Mouse (Mus musculus): ENCODE measurements at regions not wholly inside any gene's neighbourhood (a gene's known extent, or its start where the extent isn't known, plus 50 kb on each side); places are given as distances from the start of the nearest gene placed in this dataset.

DNA sequence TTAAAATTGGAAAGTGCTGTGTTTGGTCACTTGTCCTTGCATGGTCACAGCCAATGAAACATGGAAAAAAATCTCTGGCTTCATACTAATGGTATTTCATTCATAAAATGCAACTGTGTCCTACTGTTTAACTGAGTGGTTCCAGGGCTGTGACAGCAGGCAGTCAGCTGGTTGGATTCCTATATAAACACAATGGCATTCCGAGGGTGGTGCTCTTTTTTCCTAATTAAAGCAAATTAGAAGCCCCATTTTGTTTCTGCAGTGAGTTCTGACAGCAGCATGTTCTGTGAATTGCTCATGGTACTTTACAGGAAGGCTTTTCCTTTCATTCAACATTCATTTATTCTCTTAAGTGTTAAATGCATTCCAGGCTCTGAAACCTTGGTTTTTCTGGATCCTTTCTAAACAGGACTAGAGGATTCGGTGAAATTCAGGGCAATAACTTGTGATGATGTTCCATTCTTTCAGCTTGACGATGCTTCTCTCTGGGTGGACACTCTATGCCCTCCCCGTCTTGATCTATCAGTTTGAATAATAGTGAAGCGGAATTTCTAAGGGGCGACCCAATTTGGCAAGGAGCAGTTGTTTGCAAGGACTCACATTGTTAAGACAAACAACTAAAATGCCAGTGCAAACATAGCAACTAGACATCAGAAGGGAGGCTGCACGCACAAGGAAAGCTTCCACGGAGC, 167.8 kb upstream of the Kcnj16 start:
- Histone ChIP-seq H3K4me2 (replicated peaks; ENCODE audit: low read depth) (no peak overlapping the region), H3K4me1 (replicated peaks; ENCODE audit: control insufficient read depth, insufficient read depth) (no peaks in the 10 kb centered on the region), H3K9me3 (ENCODE audit: control insufficient read depth, low read length) (no peaks in the 10 kb centered on the region), H3K9ac (ENCODE audit: low read length) (no peak overlapping the region), H3K27ac (replicated peaks) (no peak overlapping the region), H3K36me3 (ENCODE audit: control insufficient read depth, insufficient read depth, low read length) (no peaks in the 10 kb centered on the region), H3K4me3 (ENCODE audit: low read depth, low read length) (no peak overlapping the region), H3K27me3 (ENCODE audit: control insufficient read depth, insufficient read depth, low read length) (no peaks in the 10 kb centered on the region)
- no peak for DNase-seq (ENCODE audit: low spot score)
- 47% methylated on average over 8 of the region's 8 CpGs for WGBS
- no peak for ATAC-seq (ENCODE audit: low FRiP score, low TSS enrichment)
- no peak for TF ChIP-seq CTCF (IDR thresholded peaks at IDR 0.05; ENCODE audit: low read depth)
- no peak for TF ChIP-seq EP300 (optimal IDR thresholded peaks at IDR 0.05)

DNA sequence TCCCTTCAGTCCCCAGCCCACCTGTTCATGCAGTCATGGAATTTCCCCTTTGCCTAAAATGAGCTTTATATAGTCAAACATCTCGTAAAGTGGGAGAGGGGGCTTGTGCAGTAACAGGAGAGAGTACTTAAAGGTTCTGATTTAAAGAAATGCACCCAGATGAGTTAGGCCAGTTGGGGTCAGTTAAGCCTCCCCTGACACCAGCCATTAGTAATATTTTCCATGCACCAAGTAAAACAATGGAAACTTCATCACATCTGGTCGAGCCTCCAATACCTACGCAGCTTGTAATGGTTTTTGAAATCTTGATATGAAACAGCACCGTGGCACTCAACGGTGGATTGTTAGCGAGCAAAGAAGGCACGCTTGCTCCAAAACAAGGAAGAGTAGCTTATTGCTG, 165.8 kb upstream of the Kcnj16 start:
- Histone ChIP-seq H3K36me3 (ENCODE audit: control insufficient read depth, insufficient read depth, low read length) (no peaks in the 10 kb centered on the region), H3K9ac (ENCODE audit: low read length) (no peak overlapping the region), H3K4me1 (replicated peaks; ENCODE audit: control insufficient read depth, insufficient read depth) (no peaks in the 10 kb centered on the region), H3K9me3 (ENCODE audit: control insufficient read depth, low read length) (no peaks in the 10 kb centered on the region), H3K27me3 (ENCODE audit: control insufficient read depth, insufficient read depth, low read length) (no peaks in the 10 kb centered on the region), H3K4me3 (ENCODE audit: low read depth, low read length) (no peak overlapping the region), H3K4me2 (replicated peaks; ENCODE audit: low read depth) (no peak overlapping the region), H3K27ac (replicated peaks) (no peak overlapping the region)
- DNase-seq (ENCODE audit: low spot score) (no peak), ATAC-seq (ENCODE audit: low FRiP score, low TSS enrichment) (no peak)
- 73% methylated on average over 7 of the region's 7 CpGs for WGBS
- TF ChIP-seq EP300 (optimal IDR thresholded peaks at IDR 0.05), result no peak

DNA sequence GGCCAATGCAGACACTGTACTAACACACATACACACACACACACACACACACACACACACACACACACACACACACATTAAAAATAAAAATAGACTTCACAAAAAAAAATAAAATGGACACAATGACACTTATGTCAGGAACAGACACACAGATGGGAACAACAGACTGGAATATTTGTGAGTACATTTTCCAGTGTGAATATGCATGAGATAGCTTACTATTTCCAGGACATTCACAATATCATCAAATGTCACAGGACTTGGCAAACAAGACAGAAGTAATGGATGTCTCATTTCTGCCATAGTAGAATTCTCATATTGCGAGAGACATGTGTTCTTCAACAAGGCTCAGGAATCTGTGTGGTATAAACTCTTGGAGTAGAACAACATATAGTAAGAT, 163.8 kb upstream of the Kcnj16 start:
- 80% methylated on average over 1 of the region's 1 CpGs for WGBS

DNA sequence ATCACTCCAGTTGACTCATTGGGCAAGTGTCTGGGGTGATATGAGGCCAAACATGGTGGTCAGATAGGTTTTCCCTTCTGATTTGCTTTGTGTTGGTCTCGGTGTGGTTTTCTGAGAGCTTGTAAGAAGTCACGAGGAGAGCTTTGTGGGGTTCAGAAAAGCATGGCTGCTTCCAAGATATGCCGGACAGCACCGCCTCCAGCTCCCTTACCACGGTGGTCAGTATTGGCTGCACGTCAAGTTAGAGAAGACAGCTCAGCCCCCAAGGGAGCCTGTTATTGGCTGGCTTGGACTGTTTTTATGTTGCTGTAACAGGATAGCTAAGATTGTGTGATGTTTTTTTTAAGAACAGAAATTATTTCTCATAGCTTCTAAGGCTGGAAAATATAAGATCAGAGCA, 154.7 kb upstream of the Kcnj16 start:
- Histone ChIP-seq H3K9me3 (ENCODE audit: control insufficient read depth, low read length) (no peaks in the 10 kb centered on the region), H3K9ac (ENCODE audit: low read length) (no peak overlapping the region), H3K27me3 (ENCODE audit: control insufficient read depth, insufficient read depth, low read length) (no peaks in the 10 kb centered on the region), H3K27ac (replicated peaks) (no peak overlapping the region), H3K4me2 (replicated peaks; ENCODE audit: low read depth) (no peak overlapping the region), H3K36me3 (ENCODE audit: control insufficient read depth, insufficient read depth, low read length) (no peaks in the 10 kb centered on the region), H3K4me1 (replicated peaks; ENCODE audit: control insufficient read depth, insufficient read depth) (no peaks in the 10 kb centered on the region), H3K4me3 (ENCODE audit: low read depth, low read length) (no peak overlapping the region)
- ATAC-seq (ENCODE audit: low FRiP score, low TSS enrichment) (no peak), DNase-seq (ENCODE audit: low spot score) (no peak)
- TF ChIP-seq EP300 (optimal IDR thresholded peaks at IDR 0.05) (no peak), CTCF (IDR thresholded peaks at IDR 0.05; ENCODE audit: low read depth) (no peak)
- 76% methylated on average over 6 of the region's 6 CpGs for whole genome bisulfite sequencing

More for the DNA sequence above, 163.8 kb upstream of the Kcnj16 start:
- Histone ChIP-seq H3K9me3 (ENCODE audit: control insufficient read depth, low read length) (no peaks in the 10 kb centered on the region), H3K27me3 (ENCODE audit: control insufficient read depth, insufficient read depth, low read length) (no peaks in the 10 kb centered on the region), H3K9ac (ENCODE audit: low read length) (no peak overlapping the region), H3K4me1 (replicated peaks; ENCODE audit: control insufficient read depth, insufficient read depth) (no peaks in the 10 kb centered on the region), H3K36me3 (ENCODE audit: control insufficient read depth, insufficient read depth, low read length) (no peaks in the 10 kb centered on the region), H3K27ac (replicated peaks) (no peak overlapping the region), H3K4me2 (replicated peaks; ENCODE audit: low read depth) (no peak overlapping the region), H3K4me3 (ENCODE audit: low read depth, low read length) (no peak overlapping the region)
- ATAC-seq (ENCODE audit: low FRiP score, low TSS enrichment), result no peak
- DNase-seq (ENCODE audit: low spot score), result no peak
- no peak for TF ChIP-seq EP300 (optimal IDR thresholded peaks at IDR 0.05)
- no peak for TF ChIP-seq CTCF (IDR thresholded peaks at IDR 0.05; ENCODE audit: low read depth)

DNA sequence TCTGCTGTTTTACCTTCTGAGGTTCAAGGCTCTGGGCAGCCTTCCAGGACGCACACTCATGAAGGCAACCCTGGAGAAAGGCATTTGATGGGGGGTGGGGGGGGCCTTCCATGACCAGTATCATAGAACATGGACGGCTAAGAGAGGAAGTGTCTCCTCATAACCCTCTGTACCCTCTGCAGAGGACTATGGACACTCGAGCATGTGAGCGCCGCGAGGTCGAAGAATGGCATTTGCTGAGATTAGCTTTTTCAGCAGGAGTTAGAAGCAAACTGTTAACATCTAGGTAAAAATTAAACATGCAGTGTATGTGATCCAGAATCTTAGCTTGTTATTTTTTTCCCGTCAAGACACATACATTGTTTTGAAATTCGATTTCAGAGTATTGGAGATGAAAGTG, 153.1 kb upstream of the Kcnj16 start:
- Histone ChIP-seq H3K4me1 (replicated peaks; ENCODE audit: control insufficient read depth, insufficient read depth) (no peaks in the 10 kb centered on the region), H3K27me3 (ENCODE audit: control insufficient read depth, insufficient read depth, low read length) (no peaks in the 10 kb centered on the region), H3K9me3 (ENCODE audit: control insufficient read depth, low read length) (no peaks in the 10 kb centered on the region), H3K27ac (replicated peaks) (no peak overlapping the region), H3K36me3 (ENCODE audit: control insufficient read depth, insufficient read depth, low read length) (no peaks in the 10 kb centered on the region), H3K9ac (ENCODE audit: low read length) (no peak overlapping the region), H3K4me2 (replicated peaks; ENCODE audit: low read depth) (no peak overlapping the region), H3K4me3 (ENCODE audit: low read depth, low read length) (no peak overlapping the region)
- DNase-seq (ENCODE audit: low spot score), result no peak
- WGBS, result 85% methylated on average over 9 of the region's 9 CpGs
- ATAC-seq (ENCODE audit: low FRiP score, low TSS enrichment), result no peak
- TF ChIP-seq EP300 (optimal IDR thresholded peaks at IDR 0.05), result no peak
- TF ChIP-seq CTCF (IDR thresholded peaks at IDR 0.05; ENCODE audit: low read depth), result no peak

DNA sequence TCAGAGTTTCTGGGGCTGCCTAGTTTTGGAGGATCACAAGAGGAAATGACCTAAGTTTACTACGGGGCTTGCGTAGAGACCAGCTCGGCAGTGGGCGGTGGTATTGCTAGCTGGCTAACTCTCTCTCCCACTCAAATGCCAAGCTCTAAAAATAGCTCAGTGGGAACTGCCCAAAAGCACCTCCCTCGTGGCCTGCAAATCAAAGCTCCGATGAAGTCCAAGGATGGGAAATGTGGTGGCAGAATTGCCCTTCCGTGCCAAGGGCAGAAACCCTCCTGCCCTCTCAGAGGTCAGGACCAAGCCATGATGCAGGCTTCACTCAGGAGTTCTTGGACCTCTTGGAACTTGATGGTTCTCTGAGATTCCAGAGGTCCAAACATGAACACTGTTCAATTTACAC, 152.6 kb upstream of the Kcnj16 start:
- Histone ChIP-seq H3K4me1 (replicated peaks; ENCODE audit: control insufficient read depth, insufficient read depth) (no peaks in the 10 kb centered on the region), H3K36me3 (ENCODE audit: control insufficient read depth, insufficient read depth, low read length) (no peaks in the 10 kb centered on the region), H3K9ac (ENCODE audit: low read length) (no peak overlapping the region), H3K4me3 (ENCODE audit: low read depth, low read length) (no peak overlapping the region), H3K27ac (replicated peaks) (no peak overlapping the region), H3K9me3 (ENCODE audit: control insufficient read depth, low read length) (no peaks in the 10 kb centered on the region), H3K4me2 (replicated peaks; ENCODE audit: low read depth) (no peak overlapping the region), H3K27me3 (ENCODE audit: control insufficient read depth, insufficient read depth, low read length) (no peaks in the 10 kb centered on the region)
- ATAC-seq (ENCODE audit: low FRiP score, low TSS enrichment), result no peak
- DNase-seq (ENCODE audit: low spot score), result no peak
- 72% methylated on average over 7 of the region's 7 CpGs for WGBS
- no peak for TF ChIP-seq EP300 (optimal IDR thresholded peaks at IDR 0.05)
- TF ChIP-seq CTCF (IDR thresholded peaks at IDR 0.05; ENCODE audit: low read depth), result no peak
